Mouse (Mus musculus): ENCODE measurements around the gene Senp7. TPM values are rescaled to one million over a fixed set of nuclear protein-coding genes. Genes with fewer than 3 reads are reported as not detected.
"Not testable (repeated sequence)": the region's sequence is repeated elsewhere in the genome, so short reads cannot be mapped to it uniquely, and the experiment has no call there.

The Senp7 gene
- polyA plus RNA-seq, 1 experiment: 24.4 TPM

GRCm38 (mm10) chr16:56064334-56064990 lies 16.3 kb downstream of the Senp7 start:
- Histone ChIP-seq H3K27ac (ENCODE audit: insufficient read depth, low read depth, low read length) (peak overlapping the region; percentile 17; the same call in 1 of the 2 replicates), H3K4me3 (ENCODE audit: insufficient read depth, low read length) (peak overlapping the region; percentile 60), H3K4me1 (ENCODE audit: control insufficient read depth, insufficient read depth, low read length) (peaks cover 9% of the 10 kb centered on the region)
- TF ChIP-seq POLR2A (IDR thresholded peaks at IDR 0.05; ENCODE audit: borderline replicate concordance, low read depth, low read length) (no peak), CTCF (IDR thresholded peaks at IDR 0.05; ENCODE audit: low read depth, low read length) (no peak)

DNA sequence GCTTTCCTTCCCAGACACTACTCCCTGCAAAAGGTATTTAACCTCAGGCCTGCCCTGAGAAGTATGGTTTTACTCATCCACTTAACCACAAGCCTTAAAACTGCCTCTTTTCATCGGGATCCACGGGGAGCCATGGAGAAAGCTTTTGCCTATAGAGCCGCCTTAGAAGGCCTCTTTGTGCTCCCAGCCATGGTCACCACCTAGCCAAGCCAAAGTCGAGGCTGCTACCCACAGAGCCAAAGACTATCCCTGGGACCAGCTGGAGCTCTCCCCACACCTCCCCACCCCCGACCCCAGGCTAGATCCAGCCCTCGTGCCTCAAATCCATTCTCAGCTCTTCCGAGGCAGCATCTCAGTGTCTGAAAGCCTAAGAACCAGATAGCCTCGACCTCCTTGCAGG lies 18.0 kb downstream of the Senp7 start:
- Histone ChIP-seq H3K27ac (ENCODE audit: insufficient read depth, low read depth, low read length) (no peak overlapping the region), H3K4me3 (ENCODE audit: insufficient read depth, low read length) (no peak overlapping the region), H3K4me1 (ENCODE audit: control insufficient read depth, insufficient read depth, low read length) (peaks cover 9% of the 10 kb centered on the region)
- TF ChIP-seq CTCF (IDR thresholded peaks at IDR 0.05; ENCODE audit: low read depth, low read length) (no peak), POLR2A (IDR thresholded peaks at IDR 0.05; ENCODE audit: borderline replicate concordance, low read depth, low read length) (no peak)

- no peaks in the 10 kb centered on the region for H3K4me1 ChIP-seq (ENCODE audit: control insufficient read depth, insufficient read depth, low read length)
- H3K27ac ChIP-seq (ENCODE audit: insufficient read depth, low read depth, low read length): no peak overlapping the region
- no peak for TF ChIP-seq CTCF (IDR thresholded peaks at IDR 0.05; ENCODE audit: low read depth, low read length)
- TF ChIP-seq POLR2A (IDR thresholded peaks at IDR 0.05; ENCODE audit: borderline replicate concordance, low read depth, low read length): no peak
- no peak overlapping the region for H3K4me3 ChIP-seq (ENCODE audit: insufficient read depth, low read length)
These were observed 20.5 kb downstream of the Senp7 start for GRCm38 (mm10) chr16:56068523-56069070.

- TF ChIP-seq POLR2A (IDR thresholded peaks at IDR 0.05; ENCODE audit: borderline replicate concordance, low read depth, low read length) (no peak), CTCF (IDR thresholded peaks at IDR 0.05; ENCODE audit: low read depth, low read length) (no peak)
- Histone ChIP-seq H3K27ac (ENCODE audit: insufficient read depth, low read depth, low read length) (no peak overlapping the region), H3K4me3 (ENCODE audit: insufficient read depth, low read length) (no peak overlapping the region)
These were observed 23.4 kb downstream of the Senp7 start for GRCm38 (mm10) chr16:56071317-56072232.

GRCm38 (mm10) chr16:56072533-56072932 lies 24.4 kb downstream of the Senp7 start:
- H3K4me1 ChIP-seq (ENCODE audit: control insufficient read depth, insufficient read depth, low read length): peaks cover 10% of the 10 kb centered on the region
- TF ChIP-seq CTCF (IDR thresholded peaks at IDR 0.05; ENCODE audit: low read depth, low read length): no peak
- no peak for TF ChIP-seq POLR2A (IDR thresholded peaks at IDR 0.05; ENCODE audit: borderline replicate concordance, low read depth, low read length)
- no peak overlapping the region for H3K27ac ChIP-seq (ENCODE audit: insufficient read depth, low read depth, low read length)
- no peak overlapping the region for H3K4me3 ChIP-seq (ENCODE audit: insufficient read depth, low read length)

More at GRCm38 (mm10) chr16:56071317-56072232, 23.4 kb downstream of the Senp7 start:
- H3K4me1 ChIP-seq (ENCODE audit: control insufficient read depth, insufficient read depth, low read length): peaks cover 9% of the 10 kb centered on the region

GRCm38 (mm10) chr16:56073150-56073549 lies 25.0 kb downstream of the Senp7 start:
- not testable (repeated sequence) for H3K4me3 ChIP-seq (ENCODE audit: insufficient read depth, low read length); H3K27ac ChIP-seq (ENCODE audit: insufficient read depth, low read depth, low read length)
- peaks cover 13% of the 10 kb centered on the region for H3K4me1 ChIP-seq (ENCODE audit: control insufficient read depth, insufficient read depth, low read length)

DNA sequence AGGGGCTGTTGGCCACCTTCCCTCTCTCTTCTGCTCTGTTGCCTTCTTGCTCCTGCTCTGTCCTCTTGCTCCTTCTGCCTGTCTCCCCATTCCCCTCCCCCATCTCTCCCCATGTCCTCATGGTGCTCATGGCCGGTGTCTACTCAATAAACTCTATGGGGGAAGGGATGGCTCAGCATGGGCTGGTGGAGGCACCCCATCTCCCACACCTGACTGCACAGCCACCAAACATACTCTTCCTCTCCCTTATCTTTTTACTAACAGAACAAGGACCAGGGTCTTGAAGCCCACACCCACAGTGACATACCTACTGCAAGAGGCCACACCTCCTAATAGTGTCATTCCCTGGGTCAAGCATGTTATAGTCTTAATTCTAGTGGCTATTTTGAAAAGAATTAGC lies 26.0 kb downstream of the Senp7 start:
- Histone ChIP-seq H3K27ac (ENCODE audit: insufficient read depth, low read depth, low read length) (no peak overlapping the region), H3K4me3 (ENCODE audit: insufficient read depth, low read length) (no peak overlapping the region), H3K4me1 (ENCODE audit: control insufficient read depth, insufficient read depth, low read length) (peaks cover 13% of the 10 kb centered on the region)
- no peak for TF ChIP-seq CTCF (IDR thresholded peaks at IDR 0.05; ENCODE audit: low read depth, low read length)
- no peak for TF ChIP-seq POLR2A (IDR thresholded peaks at IDR 0.05; ENCODE audit: borderline replicate concordance, low read depth, low read length)

- Histone ChIP-seq H3K4me3 (ENCODE audit: insufficient read depth, low read length) (no peak overlapping the region), H3K27ac (ENCODE audit: insufficient read depth, low read depth, low read length) (no peak overlapping the region), H3K4me1 (ENCODE audit: control insufficient read depth, insufficient read depth, low read length) (peaks cover 13% of the 10 kb centered on the region)
- no peak for TF ChIP-seq CTCF (IDR thresholded peaks at IDR 0.05; ENCODE audit: low read depth, low read length)
- TF ChIP-seq POLR2A (IDR thresholded peaks at IDR 0.05; ENCODE audit: borderline replicate concordance, low read depth, low read length): no peak
These were observed 26.4 kb downstream of the Senp7 start for GRCm38 (mm10) chr16:56074565-56074964.

DNA sequence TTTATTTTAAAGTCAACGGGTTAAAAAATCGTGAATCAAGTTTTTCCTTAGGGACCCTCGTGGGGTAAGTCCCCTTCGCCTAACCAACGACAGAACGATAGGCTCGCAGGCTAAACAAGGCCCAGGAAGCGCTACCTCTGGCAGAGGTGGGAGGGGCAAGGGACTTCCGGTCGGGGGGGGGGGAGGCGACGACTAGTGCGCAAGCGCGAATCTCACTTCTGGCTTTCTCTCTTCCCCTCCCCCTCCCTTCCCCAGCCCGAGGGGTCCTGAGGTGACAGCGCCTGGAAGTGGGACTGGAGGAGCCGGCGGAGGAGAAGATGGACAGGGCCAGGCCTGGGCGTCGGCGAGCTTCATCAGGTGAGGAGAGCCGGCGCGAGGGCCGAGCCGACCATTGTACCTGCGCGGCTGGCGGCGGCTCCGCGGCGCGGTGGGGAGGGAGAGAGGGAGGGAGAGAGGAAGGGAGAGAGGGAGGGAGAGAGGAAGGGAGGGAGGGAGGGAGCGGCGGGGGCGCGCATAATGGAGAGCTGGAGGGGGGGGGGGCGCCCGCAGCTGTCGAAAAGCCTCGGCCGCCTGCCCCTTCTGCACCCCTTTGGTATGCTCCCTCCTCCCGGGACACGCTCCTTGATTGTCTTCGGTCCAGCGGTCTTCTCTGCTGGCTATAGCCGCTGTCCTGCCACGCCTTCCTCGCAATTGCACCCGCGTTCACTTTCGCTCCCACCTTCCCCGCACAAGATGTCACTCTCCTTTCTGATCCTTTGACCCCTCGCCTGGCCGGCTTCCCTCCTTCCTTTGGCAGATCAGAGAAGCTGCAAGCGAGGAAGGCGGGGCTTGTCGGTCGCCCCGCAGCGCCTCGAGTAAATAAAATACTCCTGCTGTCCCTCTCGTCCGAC lies 27.3 kb downstream of the Senp7 start:
- TF ChIP-seq POLR2A (IDR thresholded peaks at IDR 0.05; ENCODE audit: borderline replicate concordance, low read depth, low read length): no peak
- TF ChIP-seq CTCF (IDR thresholded peaks at IDR 0.05; ENCODE audit: low read depth, low read length): no peak
- Histone ChIP-seq H3K27ac (ENCODE audit: insufficient read depth, low read depth, low read length) (peak overlapping the region; percentile 87), H3K4me3 (ENCODE audit: insufficient read depth, low read length) (peak overlapping the region; percentile 100), H3K4me1 (ENCODE audit: control insufficient read depth, insufficient read depth, low read length) (peaks cover 13% of the 10 kb centered on the region)

All from bone marrow macrophage, adult 2 months (primary cell).